Mouse (Mus musculus): ENCODE data around the gene Sik1. TPM values are rescaled to one million over a fixed set of nuclear protein-coding genes. Genes with fewer than 3 reads are reported as not detected.

The Sik1 gene
- total RNA-seq, 1 experiment = 35.0 TPM

DNA sequence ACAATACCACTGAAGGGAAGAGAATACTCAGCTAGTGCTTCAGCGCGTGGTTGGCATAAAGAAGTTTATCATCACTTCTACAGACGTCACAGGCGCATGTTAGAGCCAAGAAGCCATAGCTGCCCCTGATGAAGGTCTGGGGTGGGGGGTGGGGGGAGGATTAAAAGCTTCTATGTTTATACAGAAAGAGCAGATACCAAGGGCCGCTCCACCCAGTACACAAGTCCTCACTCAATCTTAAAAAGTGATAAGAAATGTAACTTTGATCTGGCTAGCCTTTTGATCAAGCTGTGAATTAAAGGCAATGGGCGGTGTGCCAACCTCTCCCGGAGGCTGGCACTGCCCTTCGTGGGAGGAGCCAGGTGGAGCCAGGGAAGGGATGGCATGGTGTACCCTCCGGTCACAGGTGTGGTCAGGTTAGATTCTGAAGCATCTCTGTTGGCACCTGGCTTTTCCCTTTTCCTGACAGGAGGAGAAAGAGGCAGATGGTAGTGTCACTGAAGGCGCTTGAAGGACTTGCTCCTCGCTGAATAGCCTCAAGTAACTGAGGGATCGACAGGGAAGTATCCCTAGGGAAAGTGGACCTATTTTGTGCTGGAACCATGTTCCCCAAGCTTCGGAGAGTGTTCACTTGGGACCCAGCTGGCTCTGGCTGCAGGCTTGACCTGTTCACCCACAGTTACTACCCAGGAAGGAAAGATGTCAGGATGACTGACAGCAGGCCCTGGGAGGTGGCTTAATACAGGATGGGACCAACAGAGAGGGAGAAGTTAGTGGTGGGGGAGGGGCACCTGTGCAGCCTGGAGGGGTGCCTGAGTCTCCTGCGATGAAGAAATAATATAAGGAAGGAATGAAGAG, 16.6 kb upstream of the Sik1 start:
- in situ Hi-C loops (cut with MboI; ENCODE audit: low sequenced_read_pairs in 2 of 2, unreplicated experiment in 2 of 2) = no loop called here
- H3K36me3 ChIP-seq (ENCODE audit: control insufficient read depth, insufficient read depth, low read length, poor library complexity, severe bottlenecking) = no peaks in the 10 kb centered on the region
- H3K27ac ChIP-seq (ENCODE audit: insufficient read depth, low read depth, low read length, poor library complexity, severe bottlenecking) = no peak overlapping the region
- TF ChIP-seq HCFC1 (IDR thresholded peaks at IDR 0.05; ENCODE audit: borderline replicate concordance, insufficient read depth, low read length) (no peak), ZNF384 (IDR thresholded peaks at IDR 0.05; ENCODE audit: low read depth, low read length) (no peak), MAFK (IDR thresholded peaks at IDR 0.05; ENCODE audit: insufficient read depth, low read depth, low read length) (no peak), ZC3H11A (IDR thresholded peaks at IDR 0.05; ENCODE audit: borderline replicate concordance, low read depth, low read length) (no peak), CHD2 (IDR thresholded peaks at IDR 0.05; ENCODE audit: low read depth, low read length) (no peak)
- no peak overlapping the region for H3K4me3 ChIP-seq (ENCODE audit: insufficient read depth in 1 of 2, low read depth in 1 of 2, low read length in 2 of 2, poor library complexity in 1 of 2, severe bottlenecking in 1 of 2)
- H3K9ac ChIP-seq (ENCODE audit: insufficient read depth, low read depth, low read length, poor library complexity, severe bottlenecking) = no peak overlapping the region
- no peaks in the 10 kb centered on the region for H3K9me3 ChIP-seq (ENCODE audit: control insufficient read depth, insufficient read depth, low read depth, low read length)
- DNase-seq (ENCODE audit: low read depth, low spot score) = no peak
- peaks cover 4 to 10% of the 10 kb centered on the region in 2 experiments; a peak in 2 of 4 replicates for H3K4me1 ChIP-seq (ENCODE audit: control insufficient read depth in 2 of 2, insufficient read depth in 2 of 2, low read length in 2 of 2, poor library complexity in 1 of 2)

GRCm38 (mm10) chr17:31870931-31871421, 15.4 kb upstream of the Sik1 start:
- Histone ChIP-seq H3K4me1 (ENCODE audit: control insufficient read depth in 2 of 2, insufficient read depth in 2 of 2, low read length in 2 of 2, poor library complexity in 1 of 2) (peaks cover 4 to 8% of the 10 kb centered on the region in 2 experiments; a peak in 2 of 4 replicates), H3K9ac (ENCODE audit: insufficient read depth, low read depth, low read length, poor library complexity, severe bottlenecking) (peak overlapping the region; percentile 41; the same call in 1 of the 2 replicates), H3K4me3 (ENCODE audit: insufficient read depth in 1 of 2, low read depth in 1 of 2, low read length in 2 of 2, poor library complexity in 1 of 2, severe bottlenecking in 1 of 2) (peak overlapping the region; percentile 43 to 78), H3K36me3 (ENCODE audit: control insufficient read depth, insufficient read depth, low read length, poor library complexity, severe bottlenecking) (no peaks in the 10 kb centered on the region), H3K9me3 (ENCODE audit: control insufficient read depth, insufficient read depth, low read depth, low read length) (no peaks in the 10 kb centered on the region), H3K27ac (ENCODE audit: insufficient read depth, low read depth, low read length, poor library complexity, severe bottlenecking) (no peak overlapping the region)
- TF ChIP-seq MAFK (IDR thresholded peaks at IDR 0.05; ENCODE audit: insufficient read depth, low read depth, low read length) = 0 out of 2 replicates have a peak, but pooled peaks have one; percentile 12
- TF ChIP-seq CHD2 (IDR thresholded peaks at IDR 0.05; ENCODE audit: low read depth, low read length) = no peak
- no peak for TF ChIP-seq ZNF384 (IDR thresholded peaks at IDR 0.05; ENCODE audit: low read depth, low read length)
- no peak for TF ChIP-seq ZC3H11A (IDR thresholded peaks at IDR 0.05; ENCODE audit: borderline replicate concordance, low read depth, low read length)
- in situ Hi-C loops (cut with MboI; ENCODE audit: low sequenced_read_pairs in 2 of 2, unreplicated experiment in 2 of 2) = no loop called here
- peak; percentile 88 for DNase-seq (ENCODE audit: low read depth, low spot score)

- Histone ChIP-seq H3K27ac (ENCODE audit: insufficient read depth, low read depth, low read length, poor library complexity, severe bottlenecking) (no peak overlapping the region), H3K4me3 (ENCODE audit: insufficient read depth in 1 of 2, low read depth in 1 of 2, low read length in 2 of 2, poor library complexity in 1 of 2, severe bottlenecking in 1 of 2) (peak overlapping the region; percentile 43 to 78; a peak in 3 of 4 replicates)
Observed at GRCm38 (mm10) chr17:31870446-31870845, 14.8 kb upstream of the Sik1 start.

GRCm38 (mm10) chr17:31868076-31868475, 12.5 kb upstream of the Sik1 start:
- DNase-seq (ENCODE audit: low read depth, low spot score) = no peak
- H3K36me3 ChIP-seq (ENCODE audit: control insufficient read depth, insufficient read depth, low read length, poor library complexity, severe bottlenecking) = no peaks in the 10 kb centered on the region
- no peak overlapping the region for H3K4me3 ChIP-seq (ENCODE audit: insufficient read depth in 1 of 2, low read depth in 1 of 2, low read length in 2 of 2, poor library complexity in 1 of 2, severe bottlenecking in 1 of 2)
- no peak overlapping the region for H3K27ac ChIP-seq (ENCODE audit: insufficient read depth, low read depth, low read length, poor library complexity, severe bottlenecking)
- in situ Hi-C loops (cut with MboI; ENCODE audit: low sequenced_read_pairs in 2 of 2, unreplicated experiment in 2 of 2) = no loop called here
- TF ChIP-seq ZC3H11A (IDR thresholded peaks at IDR 0.05; ENCODE audit: borderline replicate concordance, low read depth, low read length) = no peak
- no peak for TF ChIP-seq CHD2 (IDR thresholded peaks at IDR 0.05; ENCODE audit: low read depth, low read length)
- TF ChIP-seq MAFK (IDR thresholded peaks at IDR 0.05; ENCODE audit: insufficient read depth, low read depth, low read length) = no peak
- no peak for TF ChIP-seq ZNF384 (IDR thresholded peaks at IDR 0.05; ENCODE audit: low read depth, low read length)
- TF ChIP-seq HCFC1 (IDR thresholded peaks at IDR 0.05; ENCODE audit: borderline replicate concordance, insufficient read depth, low read length) = no peak
- H3K9ac ChIP-seq (ENCODE audit: insufficient read depth, low read depth, low read length, poor library complexity, severe bottlenecking) = no peak overlapping the region
- no peaks in the 10 kb centered on the region for H3K9me3 ChIP-seq (ENCODE audit: control insufficient read depth, insufficient read depth, low read depth, low read length)
- H3K4me1 ChIP-seq (ENCODE audit: control insufficient read depth in 2 of 2, insufficient read depth in 2 of 2, low read length in 2 of 2, poor library complexity in 1 of 2) = peaks cover 4 to 13% of the 10 kb centered on the region in 2 experiments; a peak in 2 of 4 replicates

More at GRCm38 (mm10) chr17:31870446-31870845, 14.8 kb upstream of the Sik1 start:
- Histone ChIP-seq H3K9ac (ENCODE audit: insufficient read depth, low read depth, low read length, poor library complexity, severe bottlenecking) (no peak overlapping the region), H3K4me1 (ENCODE audit: control insufficient read depth in 2 of 2, insufficient read depth in 2 of 2, low read length in 2 of 2, poor library complexity in 1 of 2) (peaks cover 4 to 13% of the 10 kb centered on the region in 2 experiments; a peak in 2 of 4 replicates), H3K9me3 (ENCODE audit: control insufficient read depth, insufficient read depth, low read depth, low read length) (no peaks in the 10 kb centered on the region), H3K36me3 (ENCODE audit: control insufficient read depth, insufficient read depth, low read length, poor library complexity, severe bottlenecking) (no peaks in the 10 kb centered on the region)
- in situ Hi-C loops (cut with MboI; ENCODE audit: low sequenced_read_pairs in 2 of 2, unreplicated experiment in 2 of 2) = no loop called here
- no peak for DNase-seq (ENCODE audit: low read depth, low spot score)
- TF ChIP-seq HCFC1 (IDR thresholded peaks at IDR 0.05; ENCODE audit: borderline replicate concordance, insufficient read depth, low read length) = no peak

All from ES-E14 (cell line).